Mouse (Mus musculus): ENCODE measurements around the gene Ado. TPM values are rescaled to one million over a fixed set of nuclear protein-coding genes. Genes with fewer than 3 reads are reported as not detected.

The Ado gene
- total RNA-seq (2014; rRNA removed) (51.9 and 52.6 TPM in 2 replicates), polyA plus RNA-seq (2015; fragmentation: Nextera tagmentation; extraction: Ambion mirVana) (58.0 and 59.5 TPM in 2 replicates)

DNA sequence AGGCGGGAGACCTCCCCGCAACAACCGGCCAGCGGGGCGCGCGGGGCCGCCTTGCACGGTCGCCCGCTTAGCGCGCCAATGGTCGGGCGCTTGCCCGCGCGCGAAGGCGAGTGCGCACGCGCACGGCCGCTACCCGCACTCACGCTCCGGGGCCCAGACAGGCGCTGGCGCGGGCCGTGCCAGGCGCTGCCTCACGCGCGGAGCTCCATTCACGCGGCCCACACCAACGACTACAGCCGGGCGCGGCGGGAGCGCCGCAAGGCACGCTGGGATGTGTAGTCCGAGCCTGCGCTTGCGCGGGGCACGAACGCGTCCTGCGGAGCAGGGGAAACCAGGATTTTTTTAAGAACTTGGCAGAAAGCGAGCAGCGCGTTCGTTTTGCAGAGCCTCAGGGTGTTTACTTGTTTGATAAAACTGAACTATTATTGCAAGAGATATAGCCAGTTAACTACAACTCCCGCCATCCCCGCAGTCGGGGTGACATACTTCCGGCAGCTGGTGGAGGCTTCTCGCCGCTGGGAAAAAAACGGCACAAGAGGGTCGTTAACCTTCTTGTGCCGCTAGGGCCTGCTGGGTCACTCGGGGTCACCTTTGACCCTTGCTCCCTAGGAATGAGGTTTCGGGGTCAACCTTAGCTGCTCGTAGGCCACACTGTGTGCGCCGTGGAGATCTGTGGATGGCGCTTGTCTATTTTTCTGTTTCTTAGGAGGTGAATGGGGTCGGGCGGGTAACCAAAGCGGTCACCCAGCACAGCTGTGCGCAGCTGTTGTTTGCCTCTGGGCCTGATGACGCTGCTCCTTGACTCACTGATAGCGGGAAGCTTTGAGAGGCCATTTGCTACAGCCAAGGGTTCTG lies at the start of gene Ado:
Ado (minus strand) TSS at position 79 of the 855 bp plus-strand sequence.
- H3K36me3 ChIP-seq (ENCODE audit: insufficient read depth) = no peaks in the 10 kb centered on the region
- peak within 1 kb of the TSS; percentile 79 for H3K4me3 ChIP-seq (ENCODE audit: low read depth, low read length)
- peak within 1 kb of the TSS; percentile 95 for H3K27ac ChIP-seq (ENCODE audit: low read depth, low read length)
- H3K4me2 ChIP-seq (ENCODE audit: low read depth) = peak within 1 kb of the TSS; percentile 98
- peak within 1 kb of the TSS; percentile 83 for H3K9ac ChIP-seq
- no peaks in the 10 kb centered on the region for H3K9me3 ChIP-seq (ENCODE audit: low read length)
- DNase-seq (peak; percentile 98), ATAC-seq (peak; percentile 99)
- TF ChIP-seq CTCF (IDR thresholded peaks at IDR 0.05; ENCODE audit: low read depth) = peak; percentile 42; the same call in 1 of the 2 replicates
- H3K27me3 ChIP-seq (ENCODE audit: insufficient read depth, low read length) = peaks cover 16% of the 10 kb centered on the region
- H3K4me1 ChIP-seq (ENCODE audit: insufficient read depth) = peaks cover 23% of the 10 kb centered on the region
- WGBS = 3% methylated on average over 77 of the region's 79 CpGs

DNA sequence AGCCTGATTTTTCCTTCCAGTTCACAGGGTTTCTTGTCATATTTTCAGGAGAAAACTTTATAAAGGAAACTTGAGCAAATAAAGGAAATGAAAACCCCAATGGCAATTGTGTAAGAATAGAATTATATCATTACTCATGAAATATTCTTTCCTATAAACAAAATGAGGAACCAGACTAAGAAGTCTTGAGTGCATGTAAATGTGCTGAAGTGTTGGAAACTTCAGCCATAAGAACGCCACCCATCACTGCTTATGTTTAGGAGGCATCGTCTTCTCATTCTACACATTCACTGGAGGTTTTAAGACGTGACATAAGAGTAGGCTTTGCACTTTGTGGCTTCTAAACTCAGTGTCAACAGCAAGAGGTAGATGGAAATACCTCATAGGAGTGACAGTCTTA lies 46.5 kb upstream of the Ado start:
- no peak for DNase-seq
- Histone ChIP-seq H3K27ac (ENCODE audit: low read depth, low read length) (no peak overlapping the region), H3K36me3 (ENCODE audit: insufficient read depth) (no peaks in the 10 kb centered on the region), H3K4me3 (ENCODE audit: low read depth, low read length) (no peak overlapping the region), H3K27me3 (ENCODE audit: insufficient read depth, low read length) (no peaks in the 10 kb centered on the region), H3K9me3 (ENCODE audit: low read length) (no peaks in the 10 kb centered on the region), H3K4me2 (ENCODE audit: low read depth) (no peak overlapping the region), H3K9ac (no peak overlapping the region), H3K4me1 (ENCODE audit: insufficient read depth) (no peaks in the 10 kb centered on the region)
- 84% methylated on average over 3 of the region's 3 CpGs for WGBS
- no peak for TF ChIP-seq CTCF (IDR thresholded peaks at IDR 0.05; ENCODE audit: low read depth)
- ATAC-seq = no peak

DNA sequence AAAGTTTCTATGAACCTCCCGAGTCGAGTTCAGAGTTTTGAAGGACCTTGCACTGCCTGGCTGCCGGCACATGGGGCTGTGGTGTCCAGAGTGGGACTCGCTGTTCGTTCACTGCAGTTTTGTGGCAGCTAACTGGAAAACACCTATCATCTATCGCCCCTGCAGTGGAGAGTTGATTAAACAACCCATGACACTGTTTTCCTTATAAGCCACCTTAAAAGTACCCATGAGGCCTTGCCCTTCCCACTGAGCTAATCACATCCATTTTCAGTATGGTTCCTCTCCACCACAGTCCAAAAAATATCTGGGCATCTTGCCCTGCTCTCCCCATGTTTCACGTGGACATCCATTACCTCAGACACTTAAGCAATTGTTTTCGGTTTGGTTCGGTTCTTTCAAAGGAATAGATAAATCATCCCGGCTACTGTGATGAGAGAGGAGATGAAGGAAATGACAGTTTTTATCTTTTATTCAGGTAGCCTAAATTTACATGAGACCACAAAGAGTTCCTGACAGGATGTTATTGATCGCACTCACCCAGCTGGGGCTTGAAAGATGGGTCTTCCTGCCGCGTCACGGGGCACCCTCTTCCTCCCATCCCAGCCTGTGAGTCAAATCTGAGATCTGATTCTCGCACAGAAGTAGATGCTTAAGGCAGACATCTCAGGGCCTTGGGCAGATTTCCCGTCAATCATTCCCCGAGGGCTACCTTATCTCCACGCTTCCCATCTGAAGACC lies 37.3 kb upstream of the Ado start:
- Histone ChIP-seq H3K36me3 (ENCODE audit: insufficient read depth) (no peaks in the 10 kb centered on the region), H3K4me2 (ENCODE audit: low read depth) (no peak overlapping the region), H3K9me3 (ENCODE audit: low read length) (no peaks in the 10 kb centered on the region), H3K4me3 (ENCODE audit: low read depth, low read length) (no peak overlapping the region), H3K9ac (no peak overlapping the region), H3K27ac (ENCODE audit: low read depth, low read length) (no peak overlapping the region), H3K4me1 (ENCODE audit: insufficient read depth) (no peaks in the 10 kb centered on the region), H3K27me3 (ENCODE audit: insufficient read depth, low read length) (no peaks in the 10 kb centered on the region)
- no peak for ATAC-seq
- DNase-seq = no peak
- TF ChIP-seq CTCF (IDR thresholded peaks at IDR 0.05; ENCODE audit: low read depth) = no peak
- WGBS = 87% methylated on average over 18 of the region's 18 CpGs

DNA sequence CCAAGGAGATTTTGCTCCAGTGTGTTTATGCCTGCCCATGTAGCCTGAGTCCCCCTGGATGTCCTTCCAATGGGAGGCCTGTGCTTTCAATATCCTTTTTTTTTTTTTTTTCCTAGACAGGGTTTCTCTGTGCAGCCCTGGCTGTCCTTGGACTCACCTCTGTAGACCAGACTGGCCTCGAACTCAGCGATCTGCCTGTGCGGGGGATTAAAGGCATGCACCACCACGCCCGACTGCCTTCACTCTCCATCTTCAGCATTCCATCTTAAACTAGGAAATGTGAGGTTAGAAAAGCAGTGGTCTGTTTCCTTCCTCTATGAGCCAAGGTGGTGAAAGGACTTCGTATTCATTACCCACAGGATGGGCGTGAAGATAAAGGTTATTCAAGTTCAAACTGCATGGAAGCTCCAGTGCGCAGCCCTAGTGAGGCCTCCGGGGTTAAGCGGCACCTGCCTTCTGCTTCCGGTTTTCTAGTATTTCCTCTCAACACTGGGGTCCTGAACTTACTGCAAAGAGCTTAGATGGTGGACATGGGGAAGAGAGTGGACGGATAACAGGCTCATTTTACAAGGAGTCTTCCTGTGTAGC lies 33.0 kb upstream of the Ado start:
- H3K4me2 ChIP-seq (ENCODE audit: low read depth) = no peak overlapping the region
- H3K27ac ChIP-seq (ENCODE audit: low read depth, low read length) = no peak overlapping the region
- H3K4me1 ChIP-seq (ENCODE audit: insufficient read depth) = no peaks in the 10 kb centered on the region
- H3K4me3 ChIP-seq (ENCODE audit: low read depth, low read length) = no peak overlapping the region
- H3K36me3 ChIP-seq (ENCODE audit: insufficient read depth) = no peaks in the 10 kb centered on the region
- WGBS = 92% methylated on average over 12 of the region's 12 CpGs
- DNase-seq (no peak), ATAC-seq (no peak)
- no peaks in the 10 kb centered on the region; the same call in 1 of the 2 replicates for H3K27me3 ChIP-seq (ENCODE audit: insufficient read depth, low read length)
- TF ChIP-seq CTCF (IDR thresholded peaks at IDR 0.05; ENCODE audit: low read depth) = no peak
- no peak overlapping the region for H3K9ac ChIP-seq
- no peaks in the 10 kb centered on the region for H3K9me3 ChIP-seq (ENCODE audit: low read length)

DNA sequence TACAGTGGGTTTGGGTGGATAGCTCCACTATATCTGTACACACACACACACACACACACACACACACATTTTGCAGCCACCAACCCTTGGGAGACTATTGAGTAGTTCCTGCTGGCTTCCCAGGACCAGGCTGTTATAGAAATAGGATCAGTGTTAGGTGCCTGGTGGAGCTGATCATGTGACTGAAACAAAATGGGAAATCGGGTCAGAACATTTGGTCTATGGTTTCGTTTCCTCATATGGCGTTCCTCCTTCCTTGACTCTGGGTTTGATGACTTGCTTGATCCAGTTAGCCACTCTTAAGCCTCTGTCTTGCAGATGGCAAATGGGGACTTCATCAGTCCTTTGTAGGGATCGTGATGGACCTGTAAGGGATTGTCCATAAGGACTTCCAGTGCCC lies 31.1 kb upstream of the Ado start:
- no peak overlapping the region for H3K9ac ChIP-seq
- H3K4me1 ChIP-seq (ENCODE audit: insufficient read depth) = no peaks in the 10 kb centered on the region
- TF ChIP-seq CTCF (IDR thresholded peaks at IDR 0.05; ENCODE audit: low read depth) = no peak
- no peaks in the 10 kb centered on the region; the same call in 1 of the 2 replicates for H3K27me3 ChIP-seq (ENCODE audit: insufficient read depth, low read length)
- H3K9me3 ChIP-seq (ENCODE audit: low read length) = no peaks in the 10 kb centered on the region
- H3K4me2 ChIP-seq (ENCODE audit: low read depth) = no peak overlapping the region
- no peak for DNase-seq
- ATAC-seq = no peak
- no peaks in the 10 kb centered on the region for H3K36me3 ChIP-seq (ENCODE audit: insufficient read depth)
- H3K27ac ChIP-seq (ENCODE audit: low read depth, low read length) = no peak overlapping the region
- WGBS = over 99% methylated on average over 4 of the region's 4 CpGs
- no peak overlapping the region for H3K4me3 ChIP-seq (ENCODE audit: low read depth, low read length)

DNA sequence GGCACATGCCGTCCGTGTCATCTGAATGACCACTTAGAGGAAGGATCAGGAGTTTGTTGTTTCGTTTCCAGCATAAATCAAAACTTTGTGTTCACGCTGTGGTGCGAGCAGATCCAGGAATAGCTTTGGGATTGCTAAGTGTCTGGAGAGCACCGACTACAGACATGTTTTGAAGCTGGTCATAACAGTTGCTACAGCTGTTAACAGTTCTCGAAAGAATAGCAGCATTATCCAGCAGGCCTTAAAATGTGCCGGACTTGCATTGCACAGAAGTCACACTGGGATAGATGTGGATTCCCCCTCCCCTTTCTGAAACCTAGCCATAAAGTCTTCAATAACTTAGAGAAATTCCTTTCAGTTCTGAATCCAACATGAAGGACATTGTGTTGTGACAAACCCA lies 24.6 kb upstream of the Ado start:
- WGBS = 55% methylated on average over 8 of the region's 8 CpGs
- H3K4me3 ChIP-seq (ENCODE audit: low read depth, low read length) = no peak overlapping the region
- no peak overlapping the region for H3K9ac ChIP-seq
- no peak overlapping the region for H3K4me2 ChIP-seq (ENCODE audit: low read depth)
- no peaks in the 10 kb centered on the region for H3K36me3 ChIP-seq (ENCODE audit: insufficient read depth)
- no peaks in the 10 kb centered on the region for H3K9me3 ChIP-seq (ENCODE audit: low read length)
- no peak overlapping the region for H3K27ac ChIP-seq (ENCODE audit: low read depth, low read length)
- H3K4me1 ChIP-seq (ENCODE audit: insufficient read depth) = no peaks in the 10 kb centered on the region
- TF ChIP-seq CTCF (IDR thresholded peaks at IDR 0.05; ENCODE audit: low read depth) = no peak
- peaks cover 10% of the 10 kb centered on the region; the same call in 1 of the 2 replicates for H3K27me3 ChIP-seq (ENCODE audit: insufficient read depth, low read length)
- DNase-seq (no peak), ATAC-seq (no peak)
